Mouse (Mus musculus) ovary, postnatal 36 days (tissue): ENCODE measurements at regions not wholly inside any gene's neighbourhood (a gene's known extent, or its start where the extent isn't known, plus 50 kb on each side); places are given as distances from the start of the nearest gene placed in this dataset.

ENCODE experiments used
- DNase-seq: peaks from one replicate; pipeline ENCODE4 v3.0.0; 2022; ENCODE audit warnings: low spot score, mixed read lengths

- no peak for DNase-seq
These were observed 116.3 kb upstream of the Tpm1 start for GRCm38 (mm10) chr9:67165486-67165885.

DNA sequence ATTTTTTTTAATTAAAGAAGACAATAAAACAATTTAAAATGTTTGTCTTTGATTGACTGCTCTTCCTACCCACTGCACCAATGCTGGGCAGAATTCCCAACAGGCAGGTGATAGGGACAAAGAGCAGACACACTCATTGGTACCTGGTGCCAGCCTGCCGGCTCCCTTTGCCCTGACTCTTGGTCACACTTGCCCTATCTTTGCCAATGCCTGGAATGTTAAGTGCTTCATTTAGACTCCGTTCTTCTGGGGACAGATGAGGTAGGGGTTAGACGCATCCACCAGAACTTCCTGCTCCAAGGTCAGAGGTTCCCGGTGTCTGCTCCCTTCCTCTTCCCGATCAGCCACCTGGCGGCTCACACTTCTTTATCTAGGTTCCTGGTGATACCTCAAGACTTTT lies 114.5 kb upstream of the Tpm1 start:
- DNase-seq, result no peak

- DNase-seq, result no peak
These were observed 111.7 kb upstream of the Tpm1 start for GRCm38 (mm10) chr9:67160785-67161455.

GRCm38 (mm10) chr9:67160350-67160749 lies 111.1 kb upstream of the Tpm1 start:
- DNase-seq, result no peak

GRCm38 (mm10) chr9:67156590-67157259 lies 107.5 kb upstream of the Tpm1 start:
- DNase-seq, result peak; percentile 47

- DNase-seq, result no peak
These were observed 104.9 kb upstream of the Tpm1 start for GRCm38 (mm10) chr9:67154062-67154461.

- no peak for DNase-seq
These were observed 104.1 kb upstream of the Tpm1 start for GRCm38 (mm10) chr9:67153333-67153732.

DNA sequence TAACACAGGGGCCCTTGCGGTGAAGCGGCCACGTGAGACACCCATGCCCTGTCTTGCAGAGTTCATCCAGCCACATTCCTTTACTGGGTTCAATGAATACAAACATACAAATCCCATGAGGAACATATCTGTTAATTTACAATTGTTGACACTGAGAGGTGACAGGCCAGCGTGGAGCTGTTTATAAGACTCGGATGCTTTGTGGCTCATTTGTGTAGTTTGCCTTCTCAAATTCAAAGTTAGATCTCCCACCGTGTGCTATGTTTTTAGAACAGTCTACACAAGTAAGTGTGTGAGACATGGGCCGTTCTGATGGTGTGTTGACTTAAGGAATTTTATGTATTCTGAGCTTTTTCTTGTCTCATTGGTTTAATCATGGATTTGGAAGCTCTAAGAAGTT lies 98.5 kb upstream of the Tpm1 start:
- no peak for DNase-seq

DNA sequence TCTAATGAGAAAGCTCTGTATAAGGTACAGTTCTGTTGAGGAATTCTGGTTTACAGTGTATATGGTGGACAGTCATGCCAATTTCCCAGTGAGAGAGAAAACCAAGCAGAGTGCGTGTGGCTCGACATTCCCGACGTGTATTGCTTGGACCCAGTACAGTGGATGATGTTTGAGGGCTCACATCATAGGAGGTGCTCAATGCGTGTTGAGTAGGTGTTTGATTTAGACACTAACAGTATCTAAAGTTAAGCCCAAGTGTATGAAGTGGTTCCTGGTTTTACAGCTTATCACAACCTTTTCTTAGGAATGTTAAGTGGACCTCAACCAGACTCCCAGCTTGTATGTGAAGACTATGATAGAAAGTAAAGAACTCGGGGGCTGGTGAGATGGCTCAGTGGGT lies 96.2 kb upstream of the Tpm1 start:
- DNase-seq, result no peak

DNA sequence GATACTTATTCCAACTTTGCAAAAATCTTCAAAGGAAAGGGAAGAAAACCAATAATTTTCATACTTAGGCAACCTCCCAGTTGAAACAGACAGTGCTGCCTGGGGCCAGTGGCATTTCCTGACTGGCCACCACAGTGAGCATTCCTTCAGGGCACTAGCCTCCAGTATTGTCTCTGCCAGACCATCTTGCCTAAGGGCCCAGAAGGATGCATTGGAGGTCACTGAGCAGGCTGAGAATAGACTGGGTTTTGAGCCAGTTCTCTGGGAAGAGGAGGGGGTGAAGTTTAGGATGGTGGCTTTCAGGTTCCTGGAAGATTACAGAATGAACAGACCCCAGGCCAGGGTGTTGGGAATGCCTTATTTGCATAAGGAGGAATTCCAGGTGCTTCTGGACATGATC lies 95.3 kb upstream of the Tpm1 start:
- no peak for DNase-seq

DNA sequence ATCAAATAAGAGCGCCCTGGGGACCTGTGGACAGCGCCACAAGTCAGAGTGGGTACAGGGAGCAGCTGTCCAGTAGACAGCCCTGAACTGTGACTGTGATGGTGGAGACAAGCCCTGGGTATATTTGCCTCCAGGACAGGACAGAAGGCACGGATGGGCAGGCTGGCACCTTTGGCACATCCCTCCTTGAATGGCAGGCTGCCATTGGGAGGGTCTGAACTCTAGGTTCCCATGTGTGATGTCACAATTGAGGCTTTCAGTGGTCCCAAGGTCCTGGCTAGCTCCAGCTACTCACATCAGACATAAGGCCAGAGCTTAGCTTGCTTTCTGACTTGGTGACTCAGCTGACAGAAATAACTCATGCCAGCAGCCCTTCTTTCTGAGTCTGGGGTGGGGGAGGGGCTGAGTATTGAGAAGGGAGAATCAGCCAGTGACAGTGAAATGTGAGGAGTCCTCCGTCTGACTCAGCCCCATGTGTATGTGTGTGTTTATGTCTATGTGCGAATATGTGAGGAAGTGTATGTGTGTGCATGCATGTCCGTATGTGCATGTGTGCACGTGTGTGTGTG lies 91.2 kb upstream of the Tpm1 start:
- DNase-seq, result no peak

DNA sequence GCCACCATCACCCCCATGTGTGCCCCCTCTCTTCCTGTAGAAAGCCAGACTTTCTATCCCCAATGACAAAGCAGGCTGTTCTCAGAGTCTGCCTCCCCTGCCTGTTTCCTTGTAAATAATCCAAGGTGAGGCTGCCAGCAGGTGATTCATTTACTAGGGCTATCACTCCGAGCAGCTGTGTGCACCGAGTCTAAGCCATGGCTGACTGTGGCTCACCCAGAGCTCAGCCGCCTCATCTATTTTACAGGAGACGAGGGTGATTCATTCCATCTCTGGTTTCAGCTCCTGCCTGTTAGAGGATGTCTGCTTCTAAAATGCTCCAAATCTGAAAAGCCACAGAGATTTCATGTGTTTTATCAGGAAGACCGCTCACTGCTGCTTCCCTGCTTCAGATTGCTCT lies 88.5 kb upstream of the Tpm1 start:
- no peak for DNase-seq

- no peak for DNase-seq
These were observed 87.9 kb upstream of the Tpm1 start for GRCm38 (mm10) chr9:67137141-67137540.

DNA sequence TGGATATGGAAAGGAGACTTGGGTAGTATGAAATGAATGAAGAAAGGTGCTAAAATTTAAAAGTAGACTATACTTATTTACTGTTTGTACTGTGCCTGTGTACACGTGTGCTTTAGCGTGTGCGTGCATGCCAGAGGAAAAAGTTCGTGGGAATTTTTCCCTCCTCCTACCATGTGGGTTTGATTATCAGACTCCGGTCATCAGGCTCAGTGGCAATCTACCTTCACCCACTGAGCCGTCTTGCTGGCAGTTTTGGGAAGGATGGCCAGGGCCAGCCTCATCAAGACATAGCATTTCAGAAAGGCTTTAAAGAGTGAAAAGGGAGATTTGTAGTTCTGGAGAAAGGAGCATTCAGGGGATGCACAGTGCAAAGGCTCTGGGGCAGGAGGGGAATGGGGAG lies 87.0 kb upstream of the Tpm1 start:
- DNase-seq, result no peak

DNA sequence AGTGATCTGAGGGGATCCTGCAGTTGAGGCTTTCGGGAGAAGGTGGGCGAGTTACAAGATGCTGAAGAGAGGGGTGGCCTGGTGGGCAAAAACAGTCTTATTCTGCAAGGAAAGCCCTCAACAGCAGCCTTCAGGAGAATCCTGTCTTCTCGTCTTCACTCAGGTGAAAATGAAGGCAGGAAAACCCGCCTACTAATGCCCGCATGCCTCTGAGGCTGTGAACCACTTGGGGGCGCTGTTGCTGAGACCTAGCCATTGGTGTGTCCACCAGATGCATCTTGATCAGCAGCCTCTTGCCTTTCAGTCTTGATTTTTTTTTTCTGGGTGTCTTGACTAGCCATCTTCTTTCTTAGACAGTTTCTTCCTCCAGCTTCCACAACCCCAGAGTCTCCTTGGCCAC lies 85.2 kb upstream of the Tpm1 start:
- DNase-seq, result peak; percentile 10

DNA sequence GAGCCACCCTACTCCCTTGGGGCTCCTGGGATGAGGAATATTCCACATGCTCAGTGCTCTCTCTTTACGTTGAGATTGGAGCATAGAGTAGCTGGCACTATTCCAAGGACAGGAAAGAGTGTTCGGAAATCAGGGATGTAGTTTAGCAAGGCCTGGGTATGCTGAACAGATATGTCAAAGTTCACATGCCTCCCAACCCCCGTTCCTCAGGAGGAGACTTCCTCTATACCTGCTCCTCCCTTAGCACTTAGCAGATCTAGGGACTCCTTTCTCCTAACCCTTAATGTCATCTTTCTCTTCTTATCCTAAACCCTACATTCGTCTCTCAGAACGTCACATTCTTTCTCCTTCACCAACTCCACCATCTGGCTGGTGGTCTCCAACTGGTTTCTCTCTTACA lies 83.2 kb upstream of the Tpm1 start:
- no peak for DNase-seq

GRCm38 (mm10) chr9:67130730-67131440 lies 81.7 kb upstream of the Tpm1 start:
- DNase-seq, result no peak

GRCm38 (mm10) chr9:67129891-67130290 lies 80.7 kb upstream of the Tpm1 start:
- DNase-seq, result no peak

- no peak for DNase-seq
These were observed 79.9 kb upstream of the Tpm1 start for GRCm38 (mm10) chr9:67129095-67129494.

- no peak for DNase-seq
These were observed 72.5 kb upstream of the Tpm1 start for GRCm38 (mm10) chr9:67121691-67122090.

DNA sequence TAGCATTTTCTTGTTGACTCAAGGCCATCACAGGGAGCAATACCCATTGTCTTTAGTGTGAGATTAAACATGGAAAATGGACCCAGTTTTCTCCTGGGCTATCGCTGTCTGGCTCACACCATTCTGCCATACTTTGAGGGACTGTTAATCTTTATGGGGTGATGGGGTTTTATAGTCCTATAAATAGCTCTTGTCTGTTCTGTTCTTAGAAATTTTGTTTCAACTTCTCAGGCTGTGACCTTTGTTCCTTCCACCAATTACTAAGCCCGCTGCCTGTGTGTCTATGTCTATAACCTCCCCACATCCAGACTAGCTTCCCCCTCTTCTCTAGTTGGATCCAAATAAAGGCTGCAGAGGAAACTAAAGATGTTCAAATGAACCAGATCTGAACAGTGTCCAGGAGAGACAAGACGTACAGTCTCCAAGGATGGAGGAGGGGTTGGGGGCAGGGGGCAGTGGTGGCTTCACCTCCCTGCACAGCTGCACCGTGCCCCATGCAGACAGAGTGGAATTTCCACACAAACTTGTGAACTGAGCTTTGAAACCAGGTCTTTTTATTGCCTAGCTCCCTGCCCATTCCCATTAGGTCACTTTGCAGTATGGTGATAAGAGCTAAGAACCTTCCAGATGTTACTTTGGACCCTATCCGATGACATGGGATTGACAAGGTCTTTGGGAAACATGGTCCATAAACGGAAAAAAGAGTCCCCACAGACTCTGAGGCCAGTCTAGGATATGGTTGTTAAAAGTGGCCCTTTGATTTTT lies 69.9 kb upstream of the Tpm1 start:
- DNase-seq, result no peak

DNA sequence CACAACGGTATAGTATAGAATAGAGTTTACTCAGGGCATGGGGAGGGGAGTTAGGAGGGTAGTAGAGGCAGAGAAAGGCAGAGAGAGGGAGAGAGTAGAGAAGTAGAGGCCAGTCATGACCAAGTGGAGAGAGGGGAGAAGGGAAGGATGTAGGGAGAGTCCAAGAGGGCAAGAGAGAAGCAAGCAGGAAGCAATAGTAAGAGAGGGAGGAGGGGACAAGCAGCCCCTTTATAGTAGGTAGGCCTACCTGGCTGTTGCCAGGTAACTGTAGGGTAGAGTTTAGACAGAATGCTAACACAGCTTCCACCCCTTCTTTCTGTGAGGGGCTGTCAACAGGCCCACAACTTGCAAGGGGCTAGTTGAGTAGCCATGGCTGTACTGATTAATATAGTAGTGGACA lies 69.2 kb upstream of the Tpm1 start:
- DNase-seq, result no peak
